Mouse (Mus musculus): ENCODE data around the gene Mdn1. TPM values are rescaled to one million over a fixed set of nuclear protein-coding genes. Genes with fewer than 3 reads are reported as not detected.

Mdn1 gene
- total and polyA plus RNA-seq, 3 experiments: 31.1 to 89.5 (median 53.5) TPM

DNA sequence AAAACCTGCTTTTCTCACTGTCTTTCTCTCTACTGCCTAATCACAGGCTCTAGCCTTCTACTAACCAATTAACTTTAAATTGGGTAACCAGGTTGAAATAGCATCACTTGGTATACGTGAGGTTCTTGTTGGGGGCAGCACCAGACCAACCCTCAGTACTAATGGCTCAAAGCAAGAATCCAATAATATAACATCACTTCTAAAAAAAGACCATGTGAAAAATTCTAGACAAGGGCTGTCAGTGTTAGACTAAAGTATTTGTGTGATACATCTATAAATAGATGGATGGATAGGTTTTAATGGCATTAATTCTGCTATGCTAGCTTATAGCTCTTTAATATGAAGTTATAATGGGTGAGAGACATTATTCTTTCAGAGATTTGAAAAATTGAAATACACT lies 60.8 kb downstream of the Mdn1 start:
- DNase-seq (ENCODE audit: extremely low read depth): no peak
- dilution Hi-C loops (cut with MboI; ENCODE audit: extremely low pct_ligation_motif_present, extremely low pct_unique_long_range_greater_than_20kb, low sequenced_read_pairs): no loop called here
- Histone ChIP-seq H3K27me3 (replicated peaks) (no peaks in the 10 kb centered on the region), H3K9ac (ENCODE audit: insufficient read depth, low read depth) (no peak overlapping the region), H3K79me2 (replicated peaks; ENCODE audit: control insufficient read depth, extremely low read depth, insufficient read depth, poor library complexity, severe bottlenecking) (no peaks in the 10 kb centered on the region), H3K9me3 (replicated peaks; ENCODE audit: low read length) (no peaks in the 10 kb centered on the region), H3K4me3 (replicated peaks in 1 of 3; ENCODE audit: low read depth in 2 of 3, low read length in 2 of 3, poor library complexity in 1 of 3) (no peak overlapping the region), H3K4me2 (ENCODE audit: insufficient read depth, low read depth, poor library complexity, severe bottlenecking) (no peak overlapping the region), H3K27ac (ENCODE audit: insufficient read depth, low read depth) (no peak overlapping the region), H3K36me3 (replicated peaks in 1 of 2; ENCODE audit: control insufficient read depth in 1 of 2, insufficient read depth in 1 of 2, low read length in 1 of 2) (peaks cover 72 to 96% of the 10 kb centered on the region in 2 experiments), H3K4me1 (ENCODE audit: control insufficient read depth in 1 of 2, insufficient read depth in 2 of 2) (no peaks in the 10 kb centered on the region)
- in situ Hi-C loops (cut with MboI; ENCODE audit: low pct_ligation_motif_present, low pct_unique_long_range_greater_than_20kb, low sequenced_read_pairs): no loop called here
- TF ChIP-seq MAZ (IDR thresholded peaks at IDR 0.05; ENCODE audit: low read depth, low read length) (no peak), RAD21 (IDR thresholded peaks at IDR 0.05; ENCODE audit: low read depth, low read length) (no peak), ZKSCAN1 (IDR thresholded peaks at IDR 0.05; ENCODE audit: borderline replicate concordance, low read depth, low read length) (no peak), USF2 (conservative IDR thresholded peaks at IDR 0.05; ENCODE audit: low read depth, low read length) (no peak), SMC3 (IDR thresholded peaks at IDR 0.05; ENCODE audit: low read depth, low read length) (no peak)

DNA sequence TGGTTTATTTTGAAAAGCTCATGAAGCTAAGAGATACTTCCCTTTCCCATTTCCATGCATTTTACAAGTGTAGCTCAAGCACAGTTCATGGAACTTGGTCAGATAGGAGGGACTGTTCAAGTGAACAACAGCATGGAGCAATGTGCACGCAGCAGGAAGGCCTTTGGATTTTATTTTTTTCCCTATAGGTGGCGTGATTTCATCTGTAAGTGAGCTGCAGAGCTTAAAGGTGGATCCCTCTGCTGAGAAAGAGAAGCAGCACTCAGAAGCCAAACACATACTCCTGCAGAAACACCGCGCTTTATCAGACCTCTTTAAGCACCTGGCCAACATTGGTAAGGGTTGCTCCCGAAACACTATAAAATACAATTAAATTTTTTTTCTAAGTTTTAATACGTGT lies 88.5 kb downstream of the Mdn1 start:
- Histone ChIP-seq H3K4me2 (ENCODE audit: insufficient read depth, low read depth, poor library complexity, severe bottlenecking) (no peak overlapping the region), H3K9me3 (replicated peaks; ENCODE audit: low read length) (no peaks in the 10 kb centered on the region), H3K36me3 (replicated peaks in 1 of 2; ENCODE audit: control insufficient read depth in 1 of 2, insufficient read depth in 1 of 2, low read length in 1 of 2) (peaks cover 74 to 99% of the 10 kb centered on the region in 2 experiments), H3K79me2 (replicated peaks; ENCODE audit: control insufficient read depth, extremely low read depth, insufficient read depth, poor library complexity, severe bottlenecking) (no peaks in the 10 kb centered on the region), H3K4me3 (replicated peaks in 1 of 3; ENCODE audit: low read depth in 2 of 3, low read length in 2 of 3, poor library complexity in 1 of 3) (no peak overlapping the region), H3K4me1 (ENCODE audit: control insufficient read depth in 1 of 2, insufficient read depth in 2 of 2) (peaks cover 0 to 16% of the 10 kb centered on the region in 2 experiments; a peak in 2 of 4 replicates), H3K9ac (ENCODE audit: insufficient read depth, low read depth) (no peak overlapping the region), H3K27ac (ENCODE audit: insufficient read depth, low read depth) (no peak overlapping the region), H3K27me3 (replicated peaks) (no peaks in the 10 kb centered on the region)
- TF ChIP-seq JUN (IDR thresholded peaks at IDR 0.05; ENCODE audit: insufficient read depth, low read depth, low read length) (no peak), CTCF (conservative IDR thresholded peaks at IDR 0.05 in 1 of 2, IDR thresholded peaks at IDR 0.05 in 1 of 2; ENCODE audit: low read depth in 2 of 2, low read length in 2 of 2) (0 out of 4 replicates have a peak, but pooled peaks of 1 of the 2 experiments have one; percentile 21)
- no peak for DNase-seq (ENCODE audit: extremely low read depth)
- in situ Hi-C loops (cut with MboI; ENCODE audit: low pct_ligation_motif_present, low pct_unique_long_range_greater_than_20kb, low sequenced_read_pairs) (loop anchor here (10.0 kb wide), 1 partner anchor 369 kb away; no protein-coding TSS in a partner anchor), dilution Hi-C loops (cut with MboI; ENCODE audit: extremely low pct_ligation_motif_present, extremely low pct_unique_long_range_greater_than_20kb, low sequenced_read_pairs) (no loop called here)

DNA sequence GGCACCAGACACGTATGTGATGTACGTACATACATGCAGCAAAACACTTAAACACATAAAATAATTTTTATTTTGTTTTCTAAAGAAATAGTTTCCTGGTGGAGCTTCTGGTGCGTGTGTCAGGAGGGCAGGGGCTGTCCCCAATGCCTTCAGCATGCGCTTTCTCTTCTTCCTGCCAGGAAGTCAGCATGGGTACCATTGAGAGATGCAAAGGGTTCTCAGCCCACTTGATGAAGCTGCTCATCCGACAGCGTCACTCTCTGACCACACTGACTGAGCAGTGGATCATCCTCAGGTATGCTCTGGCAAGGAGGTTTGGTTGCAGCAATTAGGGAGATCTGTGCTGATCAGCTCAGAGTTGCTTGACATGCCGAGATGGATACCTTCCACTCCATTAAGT lies 91.5 kb downstream of the Mdn1 start:
- Histone ChIP-seq H3K27me3 (replicated peaks) (no peaks in the 10 kb centered on the region), H3K27ac (ENCODE audit: insufficient read depth, low read depth) (no peak overlapping the region), H3K4me3 (replicated peaks in 1 of 3; ENCODE audit: low read depth in 2 of 3, low read length in 2 of 3, poor library complexity in 1 of 3) (no peak overlapping the region), H3K4me2 (ENCODE audit: insufficient read depth, low read depth, poor library complexity, severe bottlenecking) (no peak overlapping the region), H3K9me3 (replicated peaks; ENCODE audit: low read length) (no peaks in the 10 kb centered on the region), H3K9ac (ENCODE audit: insufficient read depth, low read depth) (no peak overlapping the region), H3K79me2 (replicated peaks; ENCODE audit: control insufficient read depth, extremely low read depth, insufficient read depth, poor library complexity, severe bottlenecking) (no peaks in the 10 kb centered on the region), H3K36me3 (replicated peaks in 1 of 2; ENCODE audit: control insufficient read depth in 1 of 2, insufficient read depth in 1 of 2, low read length in 1 of 2) (peaks cover 78 to 98% of the 10 kb centered on the region in 2 experiments), H3K4me1 (ENCODE audit: control insufficient read depth in 1 of 2, insufficient read depth in 2 of 2) (peaks cover 0 to 16% of the 10 kb centered on the region in 2 experiments; a peak in 2 of 4 replicates)
- dilution Hi-C loops (cut with MboI; ENCODE audit: extremely low pct_ligation_motif_present, extremely low pct_unique_long_range_greater_than_20kb, low sequenced_read_pairs): no loop called here
- in situ Hi-C loops (cut with MboI; ENCODE audit: low pct_ligation_motif_present, low pct_unique_long_range_greater_than_20kb, low sequenced_read_pairs): loop anchor here (10.0 kb wide), 1 partner anchor 366 kb away; no protein-coding TSS in a partner anchor
- DNase-seq (ENCODE audit: extremely low read depth): peak; percentile 49
- TF ChIP-seq GABPA (IDR thresholded peaks at IDR 0.05; ENCODE audit: insufficient replicate concordance, low read depth, low read length) (no peak), MYC (IDR thresholded peaks at IDR 0.05; ENCODE audit: low read depth, low read length) (no peak), ETS1 (conservative IDR thresholded peaks at IDR 0.05; ENCODE audit: low read depth, low read length) (no peak), SMC3 (IDR thresholded peaks at IDR 0.05; ENCODE audit: low read depth, low read length) (no peak), NRF1 (IDR thresholded peaks at IDR 0.05; ENCODE audit: low read depth, low read length) (no peak), KAT2A (IDR thresholded peaks at IDR 0.05; ENCODE audit: insufficient replicate concordance, low read length) (no peak), E2F4 (IDR thresholded peaks at IDR 0.05; ENCODE audit: insufficient replicate concordance, low read depth, low read length) (no peak), ZC3H11A (IDR thresholded peaks at IDR 0.05; ENCODE audit: low read depth, low read length) (no peak), TCF12 (IDR thresholded peaks at IDR 0.05; ENCODE audit: low read depth, low read length) (no peak), CHD2 (IDR thresholded peaks at IDR 0.05; ENCODE audit: low read length) (no peak), RCOR1 (conservative IDR thresholded peaks at IDR 0.05; ENCODE audit: low read depth, low read length) (no peak), USF1 (IDR thresholded peaks at IDR 0.05; ENCODE audit: low read depth, low read length) (no peak), MAZ (IDR thresholded peaks at IDR 0.05; ENCODE audit: low read depth, low read length) (no peak), HCFC1 (IDR thresholded peaks at IDR 0.05; ENCODE audit: low read depth, low read length) (no peak)

All from CH12.LX (cell line).